Mouse (Mus musculus) adrenal gland, postnatal 4 days (tissue): Measurements from ENCODE around the gene Neo1. TPM values are rescaled to one million over a fixed set of nuclear protein-coding genes. Genes with fewer than 3 reads are reported as not detected.

Experiments used
- DNase-seq, 2 experiments: peaks; one replicate each; pipeline ENCODE4 v3.0.0; 2021 to 2022; ENCODE audit warnings: low spot score in 2 of 2, mixed read lengths in 2 of 2
- long read RNA-seq, 2 experiments: library from polyadenylated mRNA; stranded (forward); transcript quantifications; one replicate each; pipeline ENCODE4 v2.0.0; 2021
- total RNA-seq, 2 experiments: library from RNA; stranded (reverse); gene quantifications; 2 replicates each; pipeline ENCODE4 v1.2.3; 2021

The Neo1 gene
- total RNA-seq: 10 to 100 TPM; 93.1 to 95.7 TPM
- long read RNA-seq, experiment 1, full-length matches to known transcripts: 1 of 6 reads
- long read RNA-seq, experiment 1, partial matches to known transcripts: 1 of 6 reads
- long read RNA-seq, experiment 1, other reads (novel, unspliced or antisense): 4 of 6 reads
- long read RNA-seq, experiment 2, full-length matches to known transcripts: 1 of 39 reads
- long read RNA-seq, experiment 2, partial matches to known transcripts: 23 of 39 reads
- long read RNA-seq, experiment 2, other reads (novel, unspliced or antisense): 15 of 39 reads

- DNase-seq: peak; percentile 86 to 87
These were observed at the start of gene Neo1 for GRCm38 (mm10) chr9:59036159-59036731. Gene Neo1, minus strand, starts transcription at chr9:59036441.

- no peak for DNase-seq
These were observed 39.4 kb upstream of the Neo1 start for GRCm38 (mm10) chr9:59075632-59076031.

GRCm38 (mm10) chr9:59073887-59074286 lies 37.6 kb upstream of the Neo1 start:
- no peak for DNase-seq

- no peak for DNase-seq
These were observed 36.0 kb upstream of the Neo1 start for GRCm38 (mm10) chr9:59072076-59072777.

GRCm38 (mm10) chr9:59071220-59071977 lies 35.2 kb upstream of the Neo1 start:
- DNase-seq: no peak

- no peak for DNase-seq
These were observed 34.0 kb upstream of the Neo1 start for GRCm38 (mm10) chr9:59070216-59070615.

- DNase-seq: no peak
These were observed 29.5 kb upstream of the Neo1 start for GRCm38 (mm10) chr9:59065616-59066301.

GRCm38 (mm10) chr9:59062409-59062808 lies 26.2 kb upstream of the Neo1 start:
- no peak for DNase-seq

- DNase-seq: no peak
These were observed 23.9 kb upstream of the Neo1 start for GRCm38 (mm10) chr9:59060026-59060605.

GRCm38 (mm10) chr9:59059158-59059557 lies 22.9 kb upstream of the Neo1 start:
- DNase-seq: no peak

- no peak for DNase-seq
These were observed 21.8 kb upstream of the Neo1 start for GRCm38 (mm10) chr9:59058060-59058459.

- peak in 1 of 2 experiments; percentile 11 for DNase-seq
These were observed 20.0 kb upstream of the Neo1 start for GRCm38 (mm10) chr9:59056281-59056680.

- DNase-seq: no peak
These were observed 5.6 kb upstream of the Neo1 start for GRCm38 (mm10) chr9:59041805-59042204.

- peak in 1 of 2 experiments; percentile 28 for DNase-seq
These were observed 596 bp upstream of the Neo1 start for GRCm38 (mm10) chr9:59036732-59037341.

- peak; percentile 15 to 19 for DNase-seq
These were observed 691 bp downstream of the Neo1 start for GRCm38 (mm10) chr9:59035342-59036158.

GRCm38 (mm10) chr9:59034836-59035235 lies 1.4 kb downstream of the Neo1 start:
- DNase-seq: no peak

GRCm38 (mm10) chr9:59033492-59033891 lies 2.7 kb downstream of the Neo1 start:
- DNase-seq: no peak

- DNase-seq: no peak
These were observed 11.9 kb downstream of the Neo1 start for GRCm38 (mm10) chr9:59024245-59024844.
